Mouse (Mus musculus) CH12.LX (cell line): ENCODE measurements around the gene Spaca5.

ENCODE experiments used
- CTCF ChIP-seq, 2 experiments: IDR thresholded peaks in 1 of 2; conservative IDR thresholded peaks in 1 of 2; 2 replicates each; pipeline ENCODE4 v1.5.1; 2011 to 2012; ENCODE audit warnings: low read depth in 2 of 2, low read length in 2 of 2, improper control_type of control experiment in 1 of 2, inconsistent platforms in 1 of 2, mild to moderate bottlenecking in 1 of 2, moderate library complexity in 1 of 2
- ELF1 ChIP-seq: IDR thresholded peaks from 2 replicates; pipeline ENCODE4 v1.6.1; 2014; ENCODE audit warnings: low read depth, mild to moderate bottlenecking, inconsistent platforms, low read length, improper control_type of control experiment
- JUND ChIP-seq: conservative IDR thresholded peaks from 2 replicates; pipeline ENCODE4 v1.6.1; 2011; ENCODE audit warnings: low read depth, low read length, improper control_type of control experiment
- KAT2A ChIP-seq: IDR thresholded peaks from 2 replicates; pipeline ENCODE4 v1.6.1; 2012; ENCODE audit warnings: low read length, improper control_type of control experiment, inconsistent platforms; ENCODE audit not compliant: insufficient replicate concordance
- MAX ChIP-seq: IDR thresholded peaks from 2 replicates; pipeline ENCODE4 v1.6.1; 2011; ENCODE audit warnings: low read length, improper control_type of control experiment
- NELFE ChIP-seq: IDR thresholded peaks from 2 replicates; pipeline ENCODE4 v1.6.1; 2011; ENCODE audit warnings: low read depth, low read length, improper control_type of control experiment
- POLR2A ChIP-seq: IDR thresholded peaks from 2 replicates; pipeline ENCODE4 v1.6.1; 2011; ENCODE audit warnings: low read depth, mild to moderate bottlenecking, improper control_type of control experiment, low read length
- SMC3 ChIP-seq: IDR thresholded peaks from 2 replicates; pipeline ENCODE4 v1.6.1; 2011; ENCODE audit warnings: low read depth, low read length, improper control_type of control experiment
- TCF12 ChIP-seq: IDR thresholded peaks from 2 replicates; pipeline ENCODE4 v1.6.1; 2014; ENCODE audit warnings: low read depth, mild to moderate bottlenecking, inconsistent platforms, low read length, improper control_type of control experiment
- USF2 ChIP-seq: conservative IDR thresholded peaks from 2 replicates; pipeline ENCODE4 v1.6.1; 2011; ENCODE audit warnings: low read depth, low read length, improper control_type of control experiment
- ZMIZ1 ChIP-seq: IDR thresholded peaks from 2 replicates; pipeline ENCODE4 v1.6.1; 2012; ENCODE audit warnings: low read depth, mild to moderate bottlenecking, inconsistent platforms, low read length, improper control_type of control experiment
- ZNF384 ChIP-seq: IDR thresholded peaks from 2 replicates; pipeline ENCODE4 v1.6.1; 2012; ENCODE audit warnings: low read depth, low read length, improper control_type of control experiment, inconsistent platforms

GRCm38 (mm10) chrX:21061866-21062543 lies 6.2 kb upstream of the Spaca5 start, which contains the start of gene Zfp182:
- TF ChIP-seq TCF12 = no peak
- no peak for TF ChIP-seq JUND
- peak; percentile 70 for TF ChIP-seq ZNF384
- TF ChIP-seq USF2 = no peak
- no peak for TF ChIP-seq CTCF (conservative IDR thresholded peaks at IDR 0.05 in 1 of 2, IDR thresholded peaks at IDR 0.05 in 1 of 2; ENCODE audit: low read depth in 2 of 2, low read length in 2 of 2)
- TF ChIP-seq MAX = no peak
- TF ChIP-seq ELF1 = peak; percentile 94
- TF ChIP-seq ZMIZ1 = no peak
- no peak for TF ChIP-seq SMC3
- TF ChIP-seq POLR2A = peak; percentile 54; the same call in 1 of the 2 replicates
- no peak for TF ChIP-seq NELFE
- no peak for TF ChIP-seq KAT2A
